Mouse (Mus musculus): ENCODE measurements at regions not wholly inside any gene's neighbourhood (a gene's known extent, or its start where the extent isn't known, plus 50 kb on each side); places are given as distances from the start of the nearest gene placed in this dataset.

- DNase-seq (ENCODE audit: low read depth) = no peak
Observed at GRCm38 (mm10) chr16:93533205-93533604, 70.7 kb downstream of the Setd4 start.

- no peak for DNase-seq (ENCODE audit: low read depth)
Observed at GRCm38 (mm10) chr16:93531937-93532336, 71.9 kb downstream of the Setd4 start.

- no peak for DNase-seq (ENCODE audit: low read depth)
Observed at GRCm38 (mm10) chr16:93522485-93522884, 81.4 kb downstream of the Setd4 start.

- DNase-seq (ENCODE audit: low read depth) = no peak
Observed at GRCm38 (mm10) chr16:93520481-93520880, 83.4 kb downstream of the Setd4 start.

GRCm38 (mm10) chr16:93518620-93519019, 85.2 kb downstream of the Setd4 start:
- no peak for DNase-seq (ENCODE audit: low read depth)

- no peak for DNase-seq (ENCODE audit: low read depth)
Observed at GRCm38 (mm10) chr16:93516793-93517192, 87.1 kb downstream of the Setd4 start.

GRCm38 (mm10) chr16:93515456-93515941, 88.4 kb downstream of the Setd4 start:
- no peak for DNase-seq (ENCODE audit: low read depth)

- peak; percentile 74 for DNase-seq (ENCODE audit: low read depth)
Observed at GRCm38 (mm10) chr16:93513616-93514041, 90.2 kb downstream of the Setd4 start.

- DNase-seq (ENCODE audit: low read depth) = no peak
Observed at GRCm38 (mm10) chr16:93511988-93512387, 91.9 kb downstream of the Setd4 start.

GRCm38 (mm10) chr16:93511517-93511916, 92.3 kb downstream of the Setd4 start:
- DNase-seq (ENCODE audit: low read depth) = no peak

- DNase-seq (ENCODE audit: low read depth) = no peak
Observed at GRCm38 (mm10) chr16:93498800-93499199, 105.1 kb downstream of the Setd4 start.

GRCm38 (mm10) chr16:93493337-93494002, 110.4 kb downstream of the Setd4 start:
- peak; percentile 14 for DNase-seq (ENCODE audit: low read depth)

GRCm38 (mm10) chr16:93486646-93487550, 117.0 kb downstream of the Setd4 start:
- DNase-seq (ENCODE audit: low read depth) = no peak

GRCm38 (mm10) chr16:93469957-93470356, 133.9 kb downstream of the Setd4 start:
- DNase-seq (ENCODE audit: low read depth) = no peak

- DNase-seq (ENCODE audit: low read depth) = no peak
Observed at GRCm38 (mm10) chr16:93465741-93466140, 138.1 kb downstream of the Setd4 start.

GRCm38 (mm10) chr16:93464898-93465297, 139.0 kb downstream of the Setd4 start:
- DNase-seq (ENCODE audit: low read depth) = no peak

- no peak for DNase-seq (ENCODE audit: low read depth)
Observed at GRCm38 (mm10) chr16:93463405-93463804, 140.5 kb downstream of the Setd4 start.

GRCm38 (mm10) chr16:93462286-93462610, 141.6 kb downstream of the Setd4 start:
- DNase-seq (ENCODE audit: low read depth) = no peak

- no peak for DNase-seq (ENCODE audit: low read depth)
Observed at GRCm38 (mm10) chr16:93461406-93462285, 142.2 kb downstream of the Setd4 start.

- DNase-seq (ENCODE audit: low read depth) = no peak
Observed at GRCm38 (mm10) chr16:93459497-93460240, 144.2 kb downstream of the Setd4 start.

All from gonadal fat pad, adult 2 months (tissue).